ENCODE assay signal across 8 mouse cellular contexts in genomic region chr16:78930382-78931286, GRCm38 (mm10). TPM values are rescaled to one million over a fixed set of nuclear protein-coding genes. Genes with fewer than 3 reads are reported as not detected.
DNase-seq lines count a peak whose midpoint lies in the region; ATAC-seq and TF ChIP-seq lines count a peak whose summit lies in the region.

Gene Chodl (plus strand): TSS chr16:78930948.

- H3K27ac ChIP-seq in layer of hippocampus, adult 2 months = no peak within 1 kb of the TSS
- H3K27ac ChIP-seq in forebrain, embryonic 10.5 days = peak within 1 kb of the TSS; percentile 58; the same call in 1 of the 2 replicates
- no peak within 1 kb of the TSS for H3K27ac ChIP-seq in intestine, embryonic 14.5 days (ENCODE audit: low read depth)
- no peak within 1 kb of the TSS for H3K27ac ChIP-seq in stomach, embryonic 16.5 days (ENCODE audit: low read length)

- peaks cover 13% of the 10 kb centered on the region for H3K4me1 ChIP-seq in forebrain, embryonic 10.5 days
- peaks cover 8% of the 10 kb centered on the region for H3K4me1 ChIP-seq in intestine, embryonic 14.5 days (replicated peaks; ENCODE audit: control insufficient read depth, insufficient read depth, low read length)
- 0 out of 2 replicates have a peak, but pooled peaks cover 2% of the 10 kb centered on the region for H3K4me1 ChIP-seq in stomach, embryonic 16.5 days (ENCODE audit: control insufficient read depth, insufficient read depth, low read length)

- H3K36me3 ChIP-seq in forebrain, embryonic 10.5 days (replicated peaks) = no peaks in the 10 kb centered on the region
- no peaks in the 10 kb centered on the region for H3K36me3 ChIP-seq in intestine, embryonic 14.5 days (ENCODE audit: control insufficient read depth, insufficient read depth, low read length)
- H3K36me3 ChIP-seq in stomach, embryonic 16.5 days (ENCODE audit: control insufficient read depth, insufficient read depth, low read length) = no peaks in the 10 kb centered on the region

- H3K9me3 ChIP-seq in forebrain, embryonic 10.5 days = no peaks in the 10 kb centered on the region
- no peaks in the 10 kb centered on the region for H3K9me3 ChIP-seq in intestine, embryonic 14.5 days (ENCODE audit: control insufficient read depth, low read length)
- no peaks in the 10 kb centered on the region for H3K9me3 ChIP-seq in stomach, embryonic 16.5 days (replicated peaks; ENCODE audit: control insufficient read depth, low read length)

- DNase-seq in layer of hippocampus, adult 2 months (ENCODE audit: low spot score in 2 of 2) = peak in 1 of 2 experiments; percentile 12
- DNase-seq in layer of hippocampus, adult 11-12 months (ENCODE audit: low spot score) = no peak
- DNase-seq in brain, adult 2 months (ENCODE audit: low read depth, low spot score) = peak; percentile 24
- DNase-seq in forebrain, embryonic 10.5 days (ENCODE audit: extremely low spot score, low spot score) = peak; percentile 38
- DNase-seq in intestine, embryonic 14.5 days (ENCODE audit: low spot score) = peak; percentile 74
- peak; percentile 45 for DNase-seq in mesoderm, embryonic 11.5 days (ENCODE audit: low read depth, low spot score)
- no peak for DNase-seq in B cell, adult 2 months

- peaks cover 17% of the 10 kb centered on the region for H3K27me3 ChIP-seq in forebrain, embryonic 10.5 days (ENCODE audit: poor library complexity, severe bottlenecking)
- 0 out of 2 replicates have a peak, but pooled peaks cover 8% of the 10 kb centered on the region for H3K27me3 ChIP-seq in intestine, embryonic 14.5 days (replicated peaks; ENCODE audit: control insufficient read depth, insufficient read depth, low read length)
- no peaks in the 10 kb centered on the region for H3K27me3 ChIP-seq in stomach, embryonic 16.5 days (ENCODE audit: control insufficient read depth, insufficient read depth, low read length)

- TF ChIP-seq CTCF in layer of hippocampus, adult 2 months (conservative IDR thresholded peaks at IDR 0.05) = no peak

- 16% methylated on average over 19 of the region's 19 CpGs for whole genome bisulfite sequencing in forebrain, embryonic 10.5 days
- 10% methylated on average over 19 of the region's 19 CpGs for WGBS in intestine, embryonic 14.5 days
- 7% methylated on average over 19 of the region's 19 CpGs for WGBS in stomach, embryonic 16.5 days

- H3K9ac ChIP-seq in intestine, embryonic 14.5 days (ENCODE audit: low read length) = peak within 1 kb of the TSS; percentile 27
- H3K9ac ChIP-seq in stomach, embryonic 16.5 days (ENCODE audit: low read length) = peak within 1 kb of the TSS; percentile 67

- peak within 1 kb of the TSS; percentile 90 for H3K4me2 ChIP-seq in intestine, embryonic 14.5 days (ENCODE audit: low read length)
- peak within 1 kb of the TSS; percentile 87 for H3K4me2 ChIP-seq in stomach, embryonic 16.5 days (ENCODE audit: low read depth, low read length)

- ATAC-seq in intestine, embryonic 14.5 days (replicated peaks; ENCODE audit: low FRiP score, low TSS enrichment, low read depth) = peak; percentile 67
- ATAC-seq in stomach, embryonic 16.5 days (ENCODE audit: insufficient read depth, low FRiP score) = peak; percentile 58

- peak within 1 kb of the TSS; percentile 54 for H3K4me3 ChIP-seq in layer of hippocampus, adult 2 months
- H3K4me3 ChIP-seq in forebrain, embryonic 10.5 days = peak within 1 kb of the TSS; percentile 61
- H3K4me3 ChIP-seq in intestine, embryonic 14.5 days (ENCODE audit: low read depth, low read length) = peak within 1 kb of the TSS; percentile 39
- H3K4me3 ChIP-seq in stomach, embryonic 16.5 days (replicated peaks; ENCODE audit: low read length) = peak within 1 kb of the TSS; percentile 55

RNA-seq across cellular contexts. Expression of gene Chodl, which starts in this region (rescaled TPM):
- total RNA-seq in layer of hippocampus, adult 2 months (2021) = under 1 TPM; 0.20 to 0.61 TPM
- 0.57 and 0.73 TPM in 2 replicates for polyA plus RNA-seq in forebrain, embryonic 10.5 days (2016; fragmentation: Nextera tagmentation; extraction: Ambion mirVana)
- 13.7 and 14.3 TPM in 2 replicates for polyA plus RNA-seq in intestine, embryonic 14.5 days (2014; fragmentation: Nextera tagmentation; extraction: Ambion mirVana)
- 19.4 and 20.9 TPM in 2 replicates for polyA plus RNA-seq in stomach, embryonic 16.5 days (2015; fragmentation: Nextera tagmentation; extraction: Ambion mirVana)

Comparison
In these comparisons a context has a peak if more than half of its experiments do, and no peak if none do; other contexts are left out.
1. Peak in DNase-seq, H3K4me3 ChIP-seq and H3K27ac ChIP-seq in forebrain, embryonic 10.5 days; RNA of the gene not detected or under 1 TPM.
2. DNase-seq: peak in brain, adult 2 months (single experiment), intestine, embryonic 14.5 days (single experiment) and mesoderm, embryonic 11.5 days (single experiment); none in layer of hippocampus, adult 11-12 months (single experiment) and B cell, adult 2 months (0 of 2).
3. Peak in every context shown above with its lines, with median percentiles within 50 percentile points of each other: H3K4me3 ChIP-seq.